Mouse (Mus musculus): Measurements from ENCODE around the gene Rcn1.

Gene Rcn1

DNA sequence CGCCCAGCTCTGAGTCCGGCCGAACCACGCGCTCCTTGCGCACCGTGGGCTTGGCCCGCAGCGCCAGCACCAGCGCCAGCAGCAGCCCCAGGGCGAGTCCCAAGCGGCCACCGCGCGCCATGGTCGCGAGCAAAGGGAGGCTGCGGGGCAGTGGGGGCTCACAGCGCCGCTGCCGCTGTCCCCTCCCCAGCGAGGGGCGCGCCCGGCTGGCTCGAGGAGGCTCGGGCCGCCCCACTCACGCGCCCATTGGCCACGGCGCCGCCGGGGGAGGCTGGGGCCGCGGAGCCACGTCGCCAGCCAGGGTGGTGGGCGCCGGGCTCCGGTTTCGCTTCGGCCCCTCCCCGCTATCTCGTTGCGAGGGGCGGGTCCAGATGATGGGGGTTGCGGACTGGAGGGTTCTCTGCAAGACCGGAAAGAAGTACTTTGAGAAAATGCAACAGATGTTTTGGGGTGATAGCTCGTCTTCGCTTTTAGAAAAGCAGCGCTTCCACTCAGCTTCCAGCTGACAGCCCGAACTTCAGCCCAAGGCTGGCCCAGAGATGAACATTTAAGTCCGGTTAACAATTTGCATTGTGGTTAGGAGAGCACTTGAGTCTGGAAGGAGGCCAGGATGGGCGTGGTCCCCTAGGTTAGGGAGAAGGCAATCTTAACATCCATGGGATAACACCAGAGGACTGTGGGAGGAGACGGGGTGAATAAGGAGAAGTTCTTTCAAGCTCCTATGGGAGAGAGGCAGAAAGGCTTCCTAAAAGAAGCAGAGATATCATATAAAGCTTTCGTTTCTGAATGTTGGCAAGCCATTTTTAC lies at the start of gene Rcn1:
TSS of gene Rcn1 (minus strand) at position 235 of the 807 bp plus-strand sequence.
- DNase-seq (ENCODE audit: low spot score) = no peak

DNA sequence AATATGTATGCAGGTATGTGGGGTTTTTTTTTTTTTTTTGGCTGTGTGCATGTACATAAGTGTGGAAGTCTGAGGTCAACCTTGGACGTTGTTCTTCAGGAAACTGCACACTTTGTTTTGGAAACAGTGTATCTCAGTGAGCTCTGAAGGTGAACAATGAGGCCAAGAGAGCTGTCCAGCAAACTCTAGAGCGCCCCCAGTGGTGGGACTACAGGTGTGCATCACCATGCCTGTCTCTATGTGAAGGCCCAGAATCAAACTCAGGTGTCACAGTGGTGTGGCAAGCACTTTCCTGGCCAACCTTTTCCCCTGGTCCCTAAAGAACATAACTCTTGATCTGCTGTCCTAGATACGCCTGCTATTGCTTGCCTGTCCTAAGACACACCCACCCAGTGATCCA lies 45.0 kb upstream of the Rcn1 start:
- no peak for DNase-seq (ENCODE audit: low spot score)

DNA sequence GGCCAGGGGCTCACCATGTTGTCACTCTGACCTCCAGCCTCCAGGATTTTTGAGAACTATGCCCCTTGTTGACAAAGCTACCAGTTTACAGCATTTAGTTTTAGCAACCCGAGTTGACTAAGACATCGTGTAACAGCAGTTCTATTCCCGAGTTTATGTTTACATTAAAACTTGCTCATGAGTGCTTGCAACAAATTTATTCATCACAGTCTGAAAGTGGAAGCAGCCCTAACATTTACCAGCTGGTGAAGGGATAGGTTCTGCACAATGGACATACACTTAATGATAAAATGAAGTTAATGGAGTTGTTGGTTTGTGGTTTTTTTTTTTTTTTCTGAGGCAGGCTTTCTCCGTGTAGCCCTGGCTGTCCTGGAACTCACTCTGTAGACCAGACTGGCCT lies 39.9 kb upstream of the Rcn1 start:
- DNase-seq (ENCODE audit: low spot score) = no peak

DNA sequence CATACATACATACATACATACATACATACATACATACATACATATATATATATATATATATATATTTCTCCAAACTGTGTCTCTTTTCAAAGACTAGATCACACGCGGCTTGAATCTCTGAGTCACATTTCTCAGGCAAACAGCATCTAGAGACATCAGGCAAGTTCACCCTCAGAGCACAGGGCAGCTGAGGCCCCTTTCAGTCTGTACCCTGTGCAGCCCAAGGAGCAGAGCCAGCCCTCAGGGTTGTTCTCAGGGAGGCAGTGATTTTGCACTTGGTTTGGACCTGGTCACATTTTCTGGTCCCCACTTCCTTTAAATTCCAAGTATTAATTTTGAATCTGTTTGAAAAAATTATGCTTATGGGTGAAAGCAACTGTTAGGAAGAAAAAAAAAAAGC lies 39.4 kb upstream of the Rcn1 start:
- DNase-seq (ENCODE audit: low spot score) = no peak

DNA sequence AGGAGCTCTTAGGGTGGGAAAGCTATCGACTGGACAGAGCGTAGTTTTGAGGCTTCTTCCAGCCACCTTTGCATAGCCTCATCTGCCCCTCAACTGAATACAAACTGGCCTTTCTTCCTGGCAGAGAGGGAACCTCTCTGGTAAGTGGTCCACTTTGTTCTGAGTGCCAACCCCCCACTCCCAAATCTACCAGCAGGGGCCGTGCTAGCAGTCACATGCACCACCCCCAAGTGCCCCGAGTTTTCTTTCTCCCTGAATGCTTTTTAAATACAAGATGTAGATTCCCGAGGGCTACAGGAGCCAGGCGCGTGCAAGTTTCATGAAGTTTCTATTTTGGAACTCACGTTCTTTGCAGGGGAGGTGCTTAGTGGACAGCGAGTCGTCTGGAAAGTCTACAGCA lies 33.8 kb upstream of the Rcn1 start:
- DNase-seq (ENCODE audit: low spot score) = no peak

DNA sequence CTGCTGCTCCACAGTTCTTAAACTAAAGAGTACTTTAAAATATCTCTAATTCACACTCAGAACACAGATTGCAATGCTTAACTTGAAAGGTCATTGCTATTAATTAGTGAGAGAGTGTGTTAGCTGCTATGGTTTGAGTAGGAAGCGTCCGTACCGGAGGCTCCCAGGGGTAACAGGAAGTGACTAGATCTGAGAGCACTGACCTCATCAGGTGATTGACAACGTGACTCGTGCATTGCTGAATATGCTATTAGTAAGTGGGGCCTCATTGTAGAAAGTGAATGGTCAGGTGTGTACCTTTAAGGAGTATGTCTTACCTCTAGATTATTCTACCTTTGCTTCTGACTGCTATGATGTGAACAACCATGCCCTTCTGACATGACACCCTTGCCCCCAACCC lies 31.3 kb upstream of the Rcn1 start:
- DNase-seq (ENCODE audit: low spot score) = no peak

DNA sequence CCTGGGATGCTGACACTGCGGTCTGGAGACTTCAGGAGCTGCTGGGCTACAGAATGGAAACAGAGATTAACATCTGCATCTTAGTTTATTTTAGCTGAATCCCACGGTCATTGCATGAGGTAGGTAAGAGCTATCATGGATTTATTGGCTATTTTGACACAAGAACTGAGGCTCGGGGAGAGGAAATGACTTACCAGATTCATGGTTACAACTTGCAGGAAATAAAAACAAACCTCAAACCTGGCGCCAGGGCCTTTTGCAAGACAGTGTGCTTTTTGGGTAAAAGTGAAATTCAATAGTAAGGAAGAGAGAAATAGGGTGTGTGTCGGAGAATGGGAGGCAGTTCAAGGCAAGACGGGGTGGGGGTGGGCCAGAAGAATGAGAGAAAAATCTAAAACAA lies 30.8 kb upstream of the Rcn1 start:
- DNase-seq (ENCODE audit: low spot score) = no peak

DNA sequence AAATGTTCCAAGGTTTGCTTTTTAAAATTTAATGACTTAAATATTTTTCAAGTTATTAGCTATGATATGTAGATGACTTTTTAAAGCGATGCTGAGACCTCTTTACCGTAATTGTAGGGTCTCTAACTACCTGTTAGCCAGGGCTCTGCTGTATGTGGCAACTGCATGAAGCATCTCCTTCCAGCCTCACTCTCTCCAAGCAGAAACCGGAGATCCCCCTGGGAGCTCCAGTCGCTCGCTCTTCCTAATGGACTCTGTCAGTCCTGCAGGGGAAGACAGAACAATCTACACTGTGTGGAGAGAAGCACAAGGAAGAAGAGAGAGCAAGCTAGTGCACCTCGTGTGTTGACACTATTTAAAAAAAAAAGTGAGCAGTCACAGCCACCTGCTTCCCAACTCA lies 29.3 kb upstream of the Rcn1 start:
- DNase-seq (ENCODE audit: low spot score) = no peak

DNA sequence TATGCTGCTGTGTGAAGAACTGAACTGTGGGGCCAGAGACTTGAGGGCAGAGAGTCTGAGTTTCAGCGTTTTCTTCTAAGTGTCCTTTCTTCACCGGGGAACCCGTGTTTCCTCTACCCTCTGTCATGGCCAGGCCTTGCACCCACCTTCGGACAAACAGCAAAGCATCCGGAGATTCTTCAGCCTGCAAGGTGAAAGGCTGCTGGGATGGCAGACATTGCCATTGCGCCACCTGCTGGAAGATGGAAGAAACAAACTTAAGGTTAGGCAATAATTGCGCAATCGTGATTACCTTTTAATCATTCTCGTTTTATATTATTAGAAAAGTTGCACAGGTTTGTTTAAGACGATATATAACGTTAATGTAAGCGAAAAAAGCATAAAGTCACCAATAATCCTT lies 28.9 kb upstream of the Rcn1 start:
- DNase-seq (ENCODE audit: low spot score) = no peak

DNA sequence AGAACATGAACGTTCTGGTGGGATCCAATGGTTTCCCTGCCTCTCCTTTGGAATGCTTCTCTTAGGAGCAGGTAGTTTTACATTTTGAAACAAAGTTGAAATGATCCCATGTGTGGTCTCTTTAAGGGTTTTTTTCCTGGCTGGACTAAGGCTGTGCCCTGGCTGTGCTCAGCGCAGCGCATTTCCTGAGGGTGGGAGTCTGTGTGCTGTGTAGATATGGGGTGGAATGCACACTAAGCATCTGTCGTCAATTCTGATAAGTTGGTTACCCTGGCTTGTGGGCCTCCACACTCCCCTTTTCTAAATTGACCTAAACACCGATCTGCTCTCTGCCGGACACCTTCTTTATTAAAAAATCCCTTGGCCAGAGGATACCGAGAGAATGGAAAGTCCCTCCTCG lies 28.3 kb upstream of the Rcn1 start:
- DNase-seq (ENCODE audit: low spot score) = no peak

DNA sequence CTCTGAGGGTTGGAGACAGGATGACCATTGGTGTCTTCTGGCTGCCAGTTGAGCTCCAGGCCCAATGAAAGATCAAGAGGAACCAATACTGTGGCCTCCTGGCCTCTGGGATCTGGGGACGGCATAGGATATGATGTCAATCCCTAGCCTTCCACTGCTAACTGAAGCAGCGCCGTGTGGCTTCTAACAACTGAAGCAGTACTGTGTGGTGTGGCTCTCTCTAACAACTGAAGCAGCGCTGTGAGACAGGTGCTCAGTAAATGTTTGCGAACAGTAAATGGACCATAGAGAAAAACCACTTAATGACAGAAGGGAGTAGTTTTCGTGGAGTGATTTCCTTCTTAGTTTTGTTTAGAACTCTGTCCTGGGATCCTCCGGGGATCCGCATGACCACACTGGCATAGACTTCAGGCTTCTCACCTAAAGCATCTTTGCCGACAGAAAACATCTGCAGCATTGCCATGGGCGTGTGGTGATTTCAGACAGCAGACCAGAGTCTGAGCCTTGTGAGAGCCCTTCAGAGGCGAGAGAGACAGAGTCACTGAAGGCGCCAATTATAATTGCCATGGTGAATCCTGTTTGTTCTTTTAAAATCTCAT lies 19.6 kb upstream of the Rcn1 start:
- no peak for DNase-seq (ENCODE audit: low spot score)

DNA sequence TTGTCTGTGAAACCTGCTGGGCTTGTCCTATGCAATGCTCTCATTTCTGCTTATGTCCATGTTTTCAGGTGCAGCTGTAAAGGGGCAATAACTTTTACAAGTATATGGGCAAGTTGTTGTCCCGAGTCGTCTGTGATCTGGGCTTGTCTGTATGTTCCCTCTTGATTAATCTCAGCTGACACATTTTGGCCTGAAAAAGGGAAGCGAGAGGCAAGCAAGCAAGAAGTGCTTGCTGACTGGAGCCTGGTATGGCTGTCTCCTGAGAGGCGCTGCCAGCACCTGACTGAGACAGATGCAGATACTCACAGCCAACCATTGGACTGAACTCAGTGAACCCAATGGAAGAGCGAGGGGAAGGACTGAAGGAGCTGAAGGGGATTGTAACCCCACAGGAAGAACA lies 18.5 kb upstream of the Rcn1 start:
- no peak for DNase-seq (ENCODE audit: low spot score)

DNA sequence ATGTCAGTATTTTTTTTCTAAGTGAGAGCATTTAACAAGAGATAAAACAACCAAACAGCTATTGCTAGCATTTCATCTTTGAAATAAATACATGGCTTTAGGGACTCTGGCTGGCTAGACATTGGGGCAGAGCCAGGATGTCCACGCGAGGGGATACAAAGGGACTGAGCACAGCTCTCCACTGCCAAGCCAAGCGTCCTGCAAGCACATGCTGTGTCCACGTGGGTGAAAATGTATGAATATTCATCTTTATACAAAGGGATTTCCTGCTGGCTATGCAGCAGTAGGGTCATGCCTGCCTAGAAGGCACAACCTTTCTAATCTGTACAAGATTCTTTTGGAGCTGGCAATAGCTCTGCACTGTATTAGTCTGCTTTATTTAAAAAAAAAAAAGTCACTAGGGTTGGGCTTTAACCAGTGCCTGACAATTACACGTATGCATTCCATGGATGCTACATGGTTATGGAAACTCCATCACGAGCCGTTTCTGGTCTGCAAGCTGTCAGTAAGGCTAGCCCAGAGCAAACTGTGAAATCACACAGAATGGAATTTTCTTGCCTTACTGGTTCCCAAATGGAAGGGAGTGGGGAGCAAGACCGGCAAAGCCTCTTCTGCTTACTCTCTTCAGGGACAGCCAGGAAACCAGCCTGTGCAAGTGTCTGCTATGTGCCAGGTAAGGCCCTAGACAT lies 17.7 kb upstream of the Rcn1 start:
- DNase-seq (ENCODE audit: low spot score) = no peak

DNA sequence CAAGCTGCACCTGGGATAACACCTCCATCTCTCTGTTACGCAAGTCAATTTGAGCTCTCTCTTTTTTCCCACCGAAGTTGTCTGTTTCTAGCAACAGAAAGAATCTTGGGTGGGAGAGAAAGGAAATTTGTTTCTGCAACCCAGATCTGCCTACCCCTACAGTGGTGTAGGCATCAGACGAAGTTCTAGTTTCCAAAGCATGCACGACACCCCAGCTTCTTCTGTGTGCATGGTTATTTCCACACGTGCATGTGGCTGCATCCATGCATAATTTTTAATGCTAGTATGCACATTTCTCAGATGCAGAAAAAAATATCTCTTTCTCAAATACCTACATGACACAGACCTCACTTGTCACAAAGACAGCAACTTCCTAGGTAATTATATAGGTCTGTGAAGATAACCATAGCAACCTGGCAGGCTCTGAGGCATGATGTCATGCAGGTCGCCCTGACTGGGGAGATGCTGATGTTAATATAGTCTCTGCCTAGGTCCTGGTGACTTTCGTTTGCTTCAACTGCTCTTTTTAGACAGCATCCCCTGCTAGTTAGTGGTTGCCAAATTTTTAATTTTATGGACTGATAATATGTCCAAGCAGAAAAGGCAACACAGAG lies 17.0 kb upstream of the Rcn1 start:
- DNase-seq (ENCODE audit: low spot score) = no peak

DNA sequence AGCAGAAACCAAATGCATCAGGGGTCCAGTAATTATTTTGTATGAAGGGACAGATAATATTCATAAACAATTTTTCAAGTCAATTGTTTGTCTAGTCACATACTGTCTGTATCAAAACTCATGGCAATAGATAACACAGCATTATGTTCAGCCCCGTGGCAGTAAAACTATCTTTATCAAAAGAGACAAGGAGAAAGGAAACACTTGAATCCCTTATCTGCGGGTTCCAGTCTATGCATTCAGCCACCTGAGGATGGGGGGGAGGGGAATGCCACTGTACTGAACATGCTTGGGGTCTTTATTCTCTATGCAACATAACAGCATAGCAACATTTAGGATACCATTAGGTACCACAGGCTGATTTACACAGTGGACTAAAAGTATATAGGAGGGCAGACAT lies 15.2 kb upstream of the Rcn1 start:
- DNase-seq (ENCODE audit: low spot score) = no peak

DNA sequence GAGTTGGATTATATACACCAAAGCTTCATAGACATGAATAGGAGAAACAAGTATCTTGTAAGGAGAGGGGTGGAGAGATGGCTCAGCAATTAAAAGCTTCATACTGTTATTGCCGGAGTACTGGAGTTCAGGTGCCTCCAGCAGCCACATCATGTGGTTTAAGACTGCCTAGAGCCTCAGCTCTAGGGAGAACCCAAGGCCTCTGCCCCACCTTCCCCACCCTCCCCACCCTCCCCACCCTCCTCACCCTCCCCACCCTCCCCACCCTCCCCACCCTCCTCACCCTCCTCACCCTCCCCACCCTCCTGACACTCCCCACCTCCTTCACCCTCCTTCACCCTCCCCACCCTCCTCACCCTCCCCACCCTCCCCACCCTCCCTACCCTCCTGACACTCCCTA lies 10.1 kb upstream of the Rcn1 start:
- DNase-seq (ENCODE audit: low spot score) = no peak

DNA sequence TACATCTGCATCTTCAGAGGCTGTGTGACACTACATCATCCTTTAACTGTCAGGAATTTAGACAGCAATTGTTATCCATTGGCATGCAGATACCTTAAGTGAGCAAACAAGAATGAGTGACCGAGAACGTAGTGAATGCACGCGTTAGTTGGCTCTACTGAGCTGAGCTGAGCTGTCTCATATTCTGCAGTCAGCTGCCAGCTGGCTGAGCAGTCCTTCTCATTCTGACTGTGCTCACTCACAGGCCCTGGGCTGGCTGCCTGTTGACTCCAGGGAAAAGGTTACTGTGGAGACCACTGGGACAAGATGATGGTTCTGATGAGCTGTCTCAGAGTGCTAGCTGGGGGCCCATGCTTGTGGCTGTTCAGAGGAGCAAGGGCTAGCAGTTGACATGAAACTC lies 9.4 kb upstream of the Rcn1 start:
- DNase-seq (ENCODE audit: low spot score) = no peak

DNA sequence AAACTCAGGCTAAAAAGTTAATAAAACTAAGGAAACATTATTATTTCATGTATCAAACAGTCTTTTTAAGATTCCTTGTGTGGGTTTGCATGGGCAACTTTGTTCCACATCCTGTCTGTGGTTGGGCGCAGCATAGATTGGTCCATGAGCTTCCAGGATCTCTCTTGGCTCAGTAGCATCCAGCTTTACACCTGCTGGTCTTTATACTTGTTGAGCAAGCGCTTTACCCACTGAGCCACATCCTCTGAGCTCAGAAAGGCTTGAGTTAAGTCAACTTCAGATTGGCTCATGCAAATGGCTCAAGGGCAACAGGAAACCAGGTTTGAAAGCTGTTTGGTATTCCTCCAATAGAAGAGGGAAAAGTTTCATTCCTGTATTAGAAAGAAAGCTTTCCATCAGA lies 3.1 kb upstream of the Rcn1 start:
- DNase-seq (ENCODE audit: low spot score) = no peak

DNA sequence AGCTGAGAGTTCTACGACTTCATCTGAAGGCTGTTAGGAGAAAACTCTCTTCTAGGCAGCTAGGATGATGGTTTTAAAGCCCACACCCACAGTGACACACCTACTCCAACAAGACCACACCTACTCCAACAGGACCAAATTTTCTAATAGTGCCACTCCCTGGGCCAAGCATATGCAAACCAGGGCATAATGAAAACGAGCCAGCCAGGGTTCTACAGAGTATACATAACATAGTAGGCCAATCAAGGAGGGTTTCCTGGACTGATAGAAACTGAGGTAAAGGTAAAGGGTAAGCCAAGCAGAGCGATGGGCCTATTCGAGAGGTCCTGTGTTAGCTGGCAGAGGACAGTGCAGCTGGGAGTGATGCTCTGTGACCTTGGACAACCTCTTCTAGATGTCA lies 1.4 kb upstream of the Rcn1 start:
- DNase-seq (ENCODE audit: low spot score) = no peak

DNA sequence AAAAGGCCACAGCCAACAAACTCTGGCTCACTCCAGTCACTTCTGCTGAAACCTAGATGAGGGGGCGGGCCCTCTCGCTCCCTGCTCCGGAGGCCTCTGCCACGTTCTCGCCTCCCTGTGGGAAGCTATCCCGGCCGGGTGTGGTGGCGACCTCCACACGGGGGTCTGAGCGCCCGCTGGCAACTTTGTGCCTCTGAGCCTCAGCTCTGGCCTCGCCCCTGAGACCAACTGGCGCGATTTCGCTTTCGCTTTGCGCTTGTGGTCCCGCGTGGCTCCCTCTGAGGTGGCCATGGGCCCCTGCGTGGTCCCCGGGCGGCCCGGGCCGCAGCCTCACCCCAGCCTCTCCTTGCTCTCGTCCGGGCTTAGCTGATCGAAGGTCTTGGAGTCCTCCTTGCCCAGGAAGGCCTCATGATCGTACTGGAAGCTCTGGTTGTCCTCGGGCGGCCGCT lies 459 bp downstream of the Rcn1 start:
- no peak for DNase-seq (ENCODE audit: low spot score)

DNA sequence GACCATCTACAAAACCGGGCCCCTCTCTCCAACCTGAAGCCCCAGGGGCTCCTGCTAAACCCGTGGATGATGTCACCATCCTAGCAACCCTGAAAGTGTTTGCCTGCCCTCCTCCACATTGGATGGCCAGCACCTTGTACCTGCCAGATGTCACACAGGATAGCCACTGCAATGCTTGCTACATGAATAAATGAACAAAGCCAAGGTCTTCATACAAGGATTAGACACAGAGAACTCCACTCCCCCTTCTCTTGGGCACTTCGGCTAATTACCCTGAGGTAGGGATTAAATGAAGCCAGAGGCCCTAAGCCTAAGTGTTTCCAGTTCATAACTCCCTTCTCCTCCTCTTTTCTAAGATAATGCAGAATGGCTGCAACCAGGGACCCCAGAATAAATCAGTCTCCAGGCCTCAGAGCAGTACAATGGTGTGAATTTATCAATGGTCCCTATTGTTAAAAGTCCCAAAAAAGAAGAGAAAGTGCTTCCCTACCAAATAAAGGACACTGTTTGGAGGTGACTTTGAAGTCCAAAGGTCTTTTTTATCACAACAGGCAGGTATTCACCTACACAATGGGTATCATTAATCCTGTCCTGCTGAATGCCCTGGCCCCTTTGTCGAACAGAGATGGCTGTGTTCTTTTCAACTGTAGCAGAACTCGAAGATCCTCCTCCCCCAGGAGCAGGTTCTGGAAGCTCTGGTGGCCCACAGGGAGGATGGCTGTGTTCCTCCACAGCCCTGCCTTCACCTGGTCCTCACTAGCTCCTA lies 1.5 kb downstream of the Rcn1 start:
- DNase-seq (ENCODE audit: low spot score) = no peak

DNA sequence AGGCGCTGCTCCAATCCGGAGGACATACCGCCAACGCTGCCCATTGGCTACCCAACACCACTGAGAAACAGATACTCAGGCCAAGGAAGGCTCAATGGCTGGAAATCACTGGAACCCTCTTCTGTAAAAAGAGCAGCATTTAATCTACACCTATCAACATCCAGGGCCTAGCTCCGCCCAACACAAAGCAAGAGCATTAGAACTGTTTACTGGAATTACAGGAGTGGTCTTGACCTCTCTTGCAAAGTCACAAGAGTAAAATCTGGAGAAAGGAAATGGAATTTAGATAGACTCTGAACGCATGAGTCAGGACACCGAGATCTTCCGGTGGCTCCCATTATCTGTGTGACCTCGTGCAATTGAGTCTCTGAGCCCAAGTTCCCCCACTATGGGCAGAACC lies 3.1 kb downstream of the Rcn1 start:
- DNase-seq (ENCODE audit: low spot score) = no peak

All from MN1 (cell line).